24 mouse cellular contexts compared by ENCODE assay signal in the genomic region with DNA sequence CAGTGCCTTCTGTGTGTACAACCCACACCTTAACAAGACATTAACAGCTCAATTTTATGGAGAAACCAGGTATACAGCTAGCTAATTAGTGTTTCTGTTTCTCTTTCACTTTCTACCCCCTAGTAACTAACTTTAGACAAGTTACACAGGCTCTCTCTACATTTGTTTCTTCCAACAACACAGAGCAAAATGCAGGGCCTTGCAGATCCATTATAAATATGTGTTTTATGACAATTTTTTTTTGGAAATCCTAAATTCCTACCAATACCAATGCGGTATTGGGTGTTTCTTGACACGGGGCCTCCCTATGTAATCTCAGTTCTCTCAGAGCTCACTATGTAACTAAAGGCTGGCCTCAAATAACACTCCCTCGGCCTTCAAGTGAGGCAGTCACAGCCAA.
DNase-seq lines count a peak whose midpoint lies in the region; ATAC-seq and TF ChIP-seq lines count a peak whose summit lies in the region.
"Had no signal": no experiment of that assay in that cellular context is flagged by ENCODE, and none has a peak within 500 bp of the region (broad histone marks: within the 10 kb centered on the region; RNA-seq: fewer than 3 reads in every experiment).

No protein-coding gene starts in this region.

- no peak overlapping the region for H3K4me3 ChIP-seq in lung, postnatal 0 days (ENCODE audit: low read depth, low read length)
- peak overlapping the region in 1 of 3 experiments; percentile 36 for H3K4me3 ChIP-seq in CH12.LX (replicated peaks in 1 of 3; ENCODE audit: low read depth in 2 of 3, low read length in 2 of 3, poor library complexity in 1 of 3)
- no peak overlapping the region for H3K4me3 ChIP-seq in layer of hippocampus, adult 2 months
- H3K4me3 ChIP-seq: forebrain, embryonic 15.5 days; heart, embryonic 15.5 days; hindbrain, embryonic 15.5 days; limb, embryonic 15.5 days; liver, embryonic 15.5 days; midbrain, embryonic 12.5 days; neural tube, embryonic 12.5 days had no signal

- peaks cover 5% of the 10 kb centered on the region; the same call in 1 of the 2 replicates for H3K4me1 ChIP-seq in lung, postnatal 0 days (ENCODE audit: insufficient read depth, low read depth, low read length)
- peaks cover 0 to 10% of the 10 kb centered on the region in 2 experiments; a peak in 2 of 4 replicates for H3K4me1 ChIP-seq in CH12.LX (ENCODE audit: control insufficient read depth in 1 of 2, insufficient read depth in 2 of 2)
- H3K4me1 ChIP-seq: heart, embryonic 15.5 days; liver, embryonic 15.5 days had no signal

- no peak for TF ChIP-seq EP300 in lung, postnatal 0 days (IDR thresholded peaks at IDR 0.05)
- no peak for TF ChIP-seq EP300 in CH12.LX (IDR thresholded peaks at IDR 0.05; ENCODE audit: low read length)

- H3K9ac ChIP-seq in lung, postnatal 0 days (replicated peaks; ENCODE audit: low read depth) = no peak overlapping the region
- peak overlapping the region; percentile 60; the same call in 1 of the 2 replicates for H3K9ac ChIP-seq in CH12.LX (ENCODE audit: insufficient read depth, low read depth)
- H3K9ac ChIP-seq: forebrain, embryonic 15.5 days; heart, embryonic 15.5 days; hindbrain, embryonic 15.5 days; limb, embryonic 15.5 days; liver, embryonic 15.5 days; midbrain, embryonic 12.5 days; neural tube, embryonic 12.5 days had no signal

- no peak for TF ChIP-seq CTCF in lung, postnatal 0 days (IDR thresholded peaks at IDR 0.05)
- TF ChIP-seq CTCF in CH12.LX (conservative IDR thresholded peaks at IDR 0.05 in 1 of 2, IDR thresholded peaks at IDR 0.05 in 1 of 2; ENCODE audit: low read depth in 2 of 2, low read length in 2 of 2) = no peak
- no peak for TF ChIP-seq CTCF in layer of hippocampus, adult 2 months (conservative IDR thresholded peaks at IDR 0.05)

- no peak for TF ChIP-seq POLR2A in CH12.LX (IDR thresholded peaks at IDR 0.05; ENCODE audit: low read depth, low read length)

- no peak overlapping the region for H3K27ac ChIP-seq in lung, postnatal 0 days (ENCODE audit: low read length)
- H3K27ac ChIP-seq in CH12.LX (ENCODE audit: insufficient read depth, low read depth) = no peak overlapping the region
- H3K27ac ChIP-seq in layer of hippocampus, adult 2 months = no peak overlapping the region
- H3K27ac ChIP-seq: forebrain, embryonic 15.5 days; heart, embryonic 15.5 days; hindbrain, embryonic 15.5 days; limb, embryonic 15.5 days; liver, embryonic 15.5 days; macrophage; midbrain, embryonic 12.5 days; neural tube, embryonic 12.5 days had no signal

- no peaks in the 10 kb centered on the region for H3K36me3 ChIP-seq in lung, postnatal 0 days (ENCODE audit: insufficient read depth, low read length)
- H3K36me3 ChIP-seq in CH12.LX (replicated peaks in 1 of 2; ENCODE audit: control insufficient read depth in 1 of 2, insufficient read depth in 1 of 2, low read length in 1 of 2) = no peaks in the 10 kb centered on the region
- H3K36me3 ChIP-seq: forebrain, embryonic 15.5 days; heart, embryonic 15.5 days; hindbrain, embryonic 15.5 days; limb, embryonic 15.5 days; liver, embryonic 15.5 days; midbrain, embryonic 12.5 days; neural tube, embryonic 12.5 days had no signal

- H3K27me3 ChIP-seq in lung, postnatal 0 days (replicated peaks; ENCODE audit: insufficient read depth, low read length) = no peaks in the 10 kb centered on the region
- no peaks in the 10 kb centered on the region for H3K27me3 ChIP-seq in CH12.LX (replicated peaks)
- H3K27me3 ChIP-seq: forebrain, embryonic 15.5 days; heart, embryonic 15.5 days; hindbrain, embryonic 15.5 days; limb, embryonic 15.5 days; liver, embryonic 15.5 days; midbrain, embryonic 12.5 days; neural tube, embryonic 12.5 days had no signal

- in situ Hi-C loops in CH12.LX (cut with MboI; ENCODE audit: low pct_ligation_motif_present, low pct_unique_long_range_greater_than_20kb, low sequenced_read_pairs) = no loop called here

- no peak for ATAC-seq in lung, postnatal 0 days
- ATAC-seq in megakaryocyte progenitor cell, adult 5-6 weeks (replicated peaks; ENCODE audit: poor library complexity) = peak; percentile 14; the same call in 1 of the 2 replicates
- ATAC-seq in erythroid progenitor cell, adult 5-6 weeks (replicated peaks; ENCODE audit: low FRiP score, poor library complexity, severe bottlenecking) = no peak
- ATAC-seq: forebrain, embryonic 15.5 days had no signal

- 54% methylated on average over 3 of the region's 3 CpGs for WGBS in lung, postnatal 0 days

- peak overlapping the region; percentile 23 for H3K4me2 ChIP-seq in lung, postnatal 0 days (replicated peaks; ENCODE audit: low read depth, low read length)
- peak overlapping the region; percentile 42; the same call in 1 of the 2 replicates for H3K4me2 ChIP-seq in CH12.LX (ENCODE audit: insufficient read depth, low read depth, poor library complexity, severe bottlenecking)
- H3K4me2 ChIP-seq: forebrain, embryonic 15.5 days; heart, embryonic 15.5 days; hindbrain, embryonic 15.5 days; limb, embryonic 15.5 days; liver, embryonic 15.5 days; midbrain, embryonic 12.5 days; neural tube, embryonic 12.5 days had no signal

- TF ChIP-seq RAD21 in CH12.LX (IDR thresholded peaks at IDR 0.05; ENCODE audit: low read depth, low read length) = no peak

- DNase-seq in lung, postnatal 0 days (ENCODE audit: low spot score) = no peak
- DNase-seq in lung, adult 18-20 months = no peak
- peak; percentile 4 for DNase-seq in CH12.LX (ENCODE audit: extremely low read depth)
- DNase-seq in layer of hippocampus, adult 2 months (ENCODE audit: low spot score in 2 of 2) = no peak
- no peak for DNase-seq in kidney, adult 8-10 months
- DNase-seq: adrenal gland, postnatal 25 days; cerebellum, adult 8-10 months; cerebellum, postnatal 36 days; heart, postnatal 4 days; kidney, adult 2 months; kidney, postnatal 25 days; left cerebral cortex, postnatal 4 days; thymus, adult 18-20 months; thymus, postnatal 36 days had no signal

- dilution Hi-C loops in CH12.LX (cut with MboI; ENCODE audit: extremely low pct_ligation_motif_present, extremely low pct_unique_long_range_greater_than_20kb, low sequenced_read_pairs) = no loop called here

- no peaks in the 10 kb centered on the region for H3K9me3 ChIP-seq in lung, postnatal 0 days (ENCODE audit: low read length)
- H3K9me3 ChIP-seq in CH12.LX (replicated peaks; ENCODE audit: low read length) = no peaks in the 10 kb centered on the region
- H3K9me3 ChIP-seq: forebrain, embryonic 15.5 days; heart, embryonic 15.5 days; hindbrain, embryonic 15.5 days; limb, embryonic 15.5 days; liver, embryonic 15.5 days; midbrain, embryonic 12.5 days; neural tube, embryonic 12.5 days had no signal

- no peaks in the 10 kb centered on the region for H3K79me2 ChIP-seq in CH12.LX (replicated peaks; ENCODE audit: control insufficient read depth, extremely low read depth, insufficient read depth, poor library complexity, severe bottlenecking)

TF ChIP-seq in CH12.LX, 34 proteins besides CTCF, POLR2A, EP300 and RAD21:
- no peak for TF ChIP-seq MAFK (IDR thresholded peaks at IDR 0.05; ENCODE audit: insufficient replicate concordance, low read length)
- 0 out of 2 replicates have a peak, but pooled peaks have one; percentile 31 for TF ChIP-seq IRF4 (IDR thresholded peaks at IDR 0.05; ENCODE audit: low read depth, low read length)
TF ChIP-seq in CH12.LX: peak in this region for 1.
